Mouse (Mus musculus) forebrain, embryonic 15.5 days (tissue): ENCODE measurements at regions not wholly inside any gene's neighbourhood (a gene's known extent, or its start where the extent isn't known, plus 50 kb on each side); places are given as distances from the start of the nearest gene placed in this dataset.

Experiments
- ATAC-seq: fragments of 200-750 bp; cut with Nextera tagmentation; replicated peaks from 2 replicates; pipeline ENCODE4 v1.8.0; 2017; ENCODE audit warnings: mild to moderate bottlenecking, moderate TSS enrichment, moderate library complexity
- H3K27ac ChIP-seq: fragments of 300-500 bp; sonication (generic); replicated peaks from 2 replicates; pipeline ENCODE4 v1.5.1; 2015; ENCODE audit warnings: mild to moderate bottlenecking, inconsistent platforms
- H3K27me3 ChIP-seq: fragments of 300-500 bp; sonication (generic); 2 replicates; pipeline ENCODE4 v1.6.1; 2015; ENCODE audit warnings: inconsistent platforms
- H3K36me3 ChIP-seq: fragments of 300-500 bp; sonication (generic); 2 replicates; pipeline ENCODE4 v1.6.1; 2015; ENCODE audit warnings: mild to moderate bottlenecking, inconsistent platforms
- H3K4me1 ChIP-seq: fragments of 300-500 bp; sonication (generic); 2 replicates; pipeline ENCODE4 v1.6.1; 2015; ENCODE audit warnings: inconsistent platforms
- H3K4me2 ChIP-seq: fragments of 300-500 bp; sonication (generic); replicated peaks from 2 replicates; pipeline ENCODE4 v1.6.1; 2015; ENCODE audit warnings: mild to moderate bottlenecking, inconsistent platforms
- H3K4me3 ChIP-seq: fragments of 300-500 bp; sonication (generic); 2 replicates; pipeline ENCODE4 v1.5.1; 2015; ENCODE audit warnings: mild to moderate bottlenecking, inconsistent platforms
- H3K9ac ChIP-seq: fragments of 300-500 bp; sonication (generic); replicated peaks from 2 replicates; pipeline ENCODE4 v1.6.1; 2015; ENCODE audit warnings: mild to moderate bottlenecking, inconsistent platforms
- H3K9me3 ChIP-seq: fragments of 300-500 bp; sonication (generic); 2 replicates; pipeline ENCODE4 v1.6.1; 2016; ENCODE audit warnings: inconsistent platforms
- WGBS: fragments of 180-500 bp; shearing (Covaris S2); methylation state at CpG from one replicate; pipeline ENCODE4 v1.1.7; 2015; ENCODE audit warnings: mixed read lengths; 5-methylcytosine and 5-hydroxymethylcytosine counted together

DNA sequence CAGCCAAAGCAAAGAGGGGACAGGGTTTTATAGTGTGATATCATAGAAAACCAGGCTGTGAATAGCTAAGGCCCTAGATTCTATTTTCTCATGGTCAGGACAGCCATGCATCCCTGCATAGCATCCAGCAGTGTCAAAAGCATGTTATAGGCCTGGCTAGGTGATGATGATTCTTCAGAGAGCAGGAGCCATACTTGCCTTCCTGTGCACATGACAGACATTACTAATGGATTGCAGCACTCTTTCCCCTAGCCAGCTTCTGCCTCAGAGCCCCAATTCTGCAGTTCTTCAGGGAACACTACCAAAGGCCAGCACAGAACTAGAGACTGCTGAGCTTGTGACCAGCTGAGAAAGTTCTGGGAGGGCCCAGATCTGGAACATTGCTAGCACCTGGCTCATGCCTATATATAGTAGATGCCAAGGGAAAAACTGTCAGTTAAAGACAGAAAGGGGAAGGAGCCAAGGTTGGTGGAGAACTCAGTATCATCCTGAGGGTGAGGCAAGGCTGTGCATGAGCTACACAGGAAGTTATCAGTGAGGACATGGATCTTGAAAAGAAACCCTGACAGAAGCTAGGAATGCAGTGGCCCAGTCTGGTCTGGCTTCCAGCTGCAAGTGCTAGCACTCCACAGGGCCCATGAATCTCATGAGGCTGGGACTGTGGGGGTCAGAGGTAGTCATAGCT is 95.6 kb downstream of the 1810010D01Rik start:
- Histone ChIP-seq H3K27ac (no peak overlapping the region), H3K9me3 (no peaks in the 10 kb centered on the region), H3K4me1 (peaks cover 8% of the 10 kb centered on the region; the same call in 1 of the 2 replicates), H3K9ac (no peak overlapping the region), H3K27me3 (no peaks in the 10 kb centered on the region), H3K36me3 (no peaks in the 10 kb centered on the region), H3K4me3 (no peak overlapping the region), H3K4me2 (no peak overlapping the region)
- no peak for ATAC-seq

- Histone ChIP-seq H3K4me2 (no peak overlapping the region; the same call in 1 of the 2 replicates), H3K4me1 (peaks cover 8% of the 10 kb centered on the region; the same call in 1 of the 2 replicates), H3K27me3 (no peaks in the 10 kb centered on the region), H3K9ac (no peak overlapping the region), H3K4me3 (no peak overlapping the region), H3K36me3 (no peaks in the 10 kb centered on the region), H3K9me3 (no peaks in the 10 kb centered on the region), H3K27ac (peak overlapping the region; percentile 46)
- 42% methylated on average over 20 of the region's 20 CpGs for WGBS
- ATAC-seq, result peak; percentile 41; the same call in 1 of the 2 replicates
Observed at GRCm38 (mm10) chr7:145111252-145112131, 96.4 kb downstream of the 1810010D01Rik start.

GRCm38 (mm10) chr7:145110657-145111251 is 97.2 kb downstream of the 1810010D01Rik start:
- Histone ChIP-seq H3K9me3 (no peaks in the 10 kb centered on the region), H3K4me3 (no peak overlapping the region), H3K4me1 (peaks cover 8% of the 10 kb centered on the region; the same call in 1 of the 2 replicates), H3K9ac (no peak overlapping the region), H3K27ac (peak overlapping the region; percentile 46), H3K27me3 (no peaks in the 10 kb centered on the region), H3K4me2 (no peak overlapping the region), H3K36me3 (no peaks in the 10 kb centered on the region)
- ATAC-seq, result no peak
- 56% methylated on average over 10 of the region's 10 CpGs for WGBS

- H3K9me3 ChIP-seq, result no peaks in the 10 kb centered on the region
- no peak overlapping the region for H3K4me2 ChIP-seq
- H3K4me3 ChIP-seq, result no peak overlapping the region
- ATAC-seq, result no peak
- H3K27ac ChIP-seq, result no peak overlapping the region
- WGBS, result 84% methylated on average over 3 of the region's 3 CpGs
- no peaks in the 10 kb centered on the region for H3K27me3 ChIP-seq
- no peak overlapping the region for H3K9ac ChIP-seq
- H3K4me1 ChIP-seq, result peaks cover 8% of the 10 kb centered on the region; the same call in 1 of the 2 replicates
- H3K36me3 ChIP-seq, result no peaks in the 10 kb centered on the region
Observed at GRCm38 (mm10) chr7:145110028-145110427, 97.9 kb downstream of the 1810010D01Rik start.

DNA sequence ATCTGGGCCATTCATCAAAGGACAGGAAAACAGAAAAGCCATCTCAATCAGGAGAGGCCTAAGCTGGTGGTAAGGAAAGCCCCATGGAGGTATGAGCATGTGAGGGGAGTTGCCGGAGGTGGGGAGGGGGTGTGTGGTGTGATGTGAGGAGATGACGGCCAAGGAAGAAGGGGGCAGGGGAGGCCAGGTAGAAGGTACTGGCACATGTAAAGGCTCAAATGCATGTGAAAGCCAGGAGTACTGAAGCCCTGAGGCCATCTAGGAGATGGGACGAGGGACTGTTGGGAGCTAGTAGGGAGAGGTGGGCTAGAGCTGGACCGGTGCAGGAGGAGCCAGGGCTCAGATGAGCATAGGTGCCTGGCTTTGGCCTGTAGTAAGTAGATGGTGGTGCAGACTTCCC is 98.4 kb downstream of the 1810010D01Rik start:
- no peaks in the 10 kb centered on the region for H3K9me3 ChIP-seq
- H3K27me3 ChIP-seq, result no peaks in the 10 kb centered on the region
- no peak overlapping the region for H3K4me3 ChIP-seq
- 92% methylated on average over 4 of the region's 4 CpGs for WGBS
- peaks cover 8% of the 10 kb centered on the region; the same call in 1 of the 2 replicates for H3K4me1 ChIP-seq
- no peaks in the 10 kb centered on the region for H3K36me3 ChIP-seq
- no peak overlapping the region for H3K9ac ChIP-seq
- H3K4me2 ChIP-seq, result no peak overlapping the region
- no peak overlapping the region for H3K27ac ChIP-seq
- ATAC-seq, result no peak

DNA sequence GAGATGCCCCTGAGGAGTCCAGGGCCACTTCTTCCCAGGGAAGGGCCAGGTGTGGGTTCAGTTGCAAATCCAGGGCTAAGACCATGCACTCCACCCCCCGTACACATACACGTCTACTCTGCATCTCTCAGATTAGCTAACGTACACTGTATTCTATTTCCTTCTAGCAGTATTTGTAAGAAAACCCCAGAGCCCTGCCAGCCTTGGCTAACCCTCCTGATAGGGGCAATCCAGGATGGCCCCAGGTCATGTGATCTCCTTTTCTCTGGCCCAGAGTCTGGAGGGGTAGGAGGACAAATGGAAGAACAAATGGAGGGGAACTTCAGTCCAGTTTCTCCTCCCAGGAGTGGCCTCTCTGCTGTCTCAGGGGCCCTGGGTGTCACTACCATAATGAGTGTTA is 98.9 kb downstream of the 1810010D01Rik start:
- no peaks in the 10 kb centered on the region for H3K36me3 ChIP-seq
- H3K4me2 ChIP-seq, result no peak overlapping the region
- no peak overlapping the region for H3K4me3 ChIP-seq
- ATAC-seq, result no peak
- 89% methylated on average over 3 of the region's 3 CpGs for WGBS
- no peaks in the 10 kb centered on the region for H3K9me3 ChIP-seq
- H3K4me1 ChIP-seq, result peaks cover 8% of the 10 kb centered on the region; the same call in 1 of the 2 replicates
- H3K27me3 ChIP-seq, result no peaks in the 10 kb centered on the region
- no peak overlapping the region for H3K9ac ChIP-seq
- H3K27ac ChIP-seq, result no peak overlapping the region

DNA sequence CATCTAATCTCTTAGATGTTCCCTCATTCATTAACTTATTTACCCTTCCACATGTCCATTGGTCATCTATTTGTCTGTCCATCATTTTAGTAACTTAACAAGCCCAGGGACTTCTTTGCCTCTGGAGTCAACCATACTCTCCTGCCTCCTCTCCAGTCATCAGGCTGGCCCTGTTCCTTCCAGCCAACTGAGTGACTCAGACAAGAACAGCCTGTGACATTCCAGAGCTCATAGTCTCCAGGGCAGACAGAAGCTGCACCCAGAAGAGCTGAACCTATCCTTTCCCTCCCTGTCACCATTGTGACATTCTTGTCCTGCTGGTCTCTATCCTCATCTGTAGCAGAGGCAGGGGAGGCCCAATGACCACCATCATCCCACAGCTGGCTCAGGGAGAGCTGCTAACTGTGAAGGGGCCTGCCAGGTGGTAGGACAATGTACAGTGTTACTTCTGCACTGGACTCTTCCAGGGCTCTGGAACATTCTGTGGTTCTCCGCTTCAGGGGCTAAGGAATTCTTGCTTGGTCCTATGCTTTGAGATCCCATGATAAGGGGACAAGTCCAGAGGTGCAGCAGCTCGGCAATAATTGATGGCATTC is 100.2 kb downstream of the 1810010D01Rik start:
- Histone ChIP-seq H3K27me3 (no peaks in the 10 kb centered on the region), H3K27ac (no peak overlapping the region), H3K9me3 (no peaks in the 10 kb centered on the region), H3K4me3 (no peak overlapping the region), H3K36me3 (no peaks in the 10 kb centered on the region), H3K9ac (no peak overlapping the region), H3K4me2 (no peak overlapping the region), H3K4me1 (peaks cover 8% of the 10 kb centered on the region; the same call in 1 of the 2 replicates)
- no peak for ATAC-seq
- 91% methylated on average over 2 of the region's 2 CpGs for WGBS

GRCm38 (mm10) chr7:145106494-145106849 is 101.4 kb downstream of the 1810010D01Rik start:
- H3K4me1 ChIP-seq, result peaks cover 8% of the 10 kb centered on the region
- no peak for ATAC-seq
- WGBS, result 76% methylated on average over 4 of the region's 4 CpGs
- H3K9ac ChIP-seq, result no peak overlapping the region
- H3K4me3 ChIP-seq, result no peak overlapping the region
- H3K27ac ChIP-seq, result no peak overlapping the region
- H3K4me2 ChIP-seq, result no peak overlapping the region
- no peaks in the 10 kb centered on the region for H3K36me3 ChIP-seq
- no peaks in the 10 kb centered on the region for H3K27me3 ChIP-seq
- no peaks in the 10 kb centered on the region for H3K9me3 ChIP-seq

DNA sequence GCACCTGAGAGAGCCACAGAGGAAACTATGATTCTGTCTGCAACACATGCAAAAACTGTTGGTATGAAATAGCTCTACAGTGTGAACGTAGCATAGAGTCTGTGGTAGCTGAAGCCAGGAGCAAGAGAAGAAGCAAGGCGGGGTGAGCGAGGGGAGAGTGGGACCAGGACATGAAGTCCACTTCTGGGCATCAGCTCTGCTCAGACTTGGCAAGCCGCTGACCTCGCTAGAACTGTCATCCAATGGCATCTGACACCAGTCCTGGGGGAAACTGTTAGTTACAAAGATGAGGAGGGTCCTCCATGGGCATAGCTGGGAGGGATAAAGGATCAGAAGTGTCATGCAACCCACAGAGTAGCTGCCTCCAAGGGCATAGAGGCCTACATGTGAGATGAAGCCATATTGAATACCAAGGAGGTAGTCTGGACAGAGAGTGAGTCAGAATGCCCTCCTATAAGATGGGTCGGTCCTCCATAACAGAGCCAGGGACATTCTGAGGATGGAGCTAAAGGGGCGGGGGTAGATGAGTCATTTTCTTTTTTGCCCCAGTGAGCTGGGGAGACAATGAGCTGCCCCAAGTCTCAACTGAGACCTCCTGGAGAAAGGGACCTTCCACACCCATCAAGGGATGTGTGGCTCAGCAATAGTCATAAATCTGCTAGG is 102.0 kb downstream of the 1810010D01Rik start:
- no peak overlapping the region for H3K27ac ChIP-seq
- H3K9ac ChIP-seq, result no peak overlapping the region
- H3K27me3 ChIP-seq, result no peaks in the 10 kb centered on the region
- 91% methylated on average over 7 of the region's 7 CpGs for WGBS
- ATAC-seq, result no peak
- no peak overlapping the region for H3K4me3 ChIP-seq
- no peaks in the 10 kb centered on the region for H3K9me3 ChIP-seq
- H3K36me3 ChIP-seq, result no peaks in the 10 kb centered on the region
- peaks cover 4% of the 10 kb centered on the region; the same call in 1 of the 2 replicates for H3K4me1 ChIP-seq
- H3K4me2 ChIP-seq, result no peak overlapping the region

DNA sequence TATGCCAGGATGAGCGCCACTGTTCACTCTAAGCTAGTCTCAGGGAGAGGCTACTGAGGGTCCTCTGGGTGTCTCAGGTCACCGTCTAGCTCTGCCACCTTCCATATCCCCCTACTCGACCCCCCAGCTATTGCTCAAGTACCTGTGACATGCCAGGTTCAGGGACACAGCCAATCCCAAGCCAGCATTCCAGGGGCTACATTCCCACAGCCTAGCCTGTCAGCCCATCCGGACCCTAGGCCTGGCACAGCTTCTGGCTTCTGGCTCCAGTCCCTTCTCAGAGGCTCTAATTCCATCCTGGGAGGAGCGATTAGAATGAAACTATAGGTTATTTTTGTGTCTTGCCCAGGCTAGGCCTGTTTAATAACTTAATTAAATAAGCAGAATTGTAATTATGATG is 105.2 kb downstream of the 1810010D01Rik start:
- ATAC-seq, result no peak
- H3K27me3 ChIP-seq, result no peaks in the 10 kb centered on the region
- H3K36me3 ChIP-seq, result no peaks in the 10 kb centered on the region
- WGBS, result 57% methylated on average over 5 of the region's 5 CpGs
- no peak overlapping the region for H3K4me3 ChIP-seq
- peaks cover 4% of the 10 kb centered on the region; the same call in 1 of the 2 replicates for H3K4me1 ChIP-seq
- H3K9me3 ChIP-seq, result no peaks in the 10 kb centered on the region
- H3K9ac ChIP-seq, result no peak overlapping the region
- no peak overlapping the region for H3K4me2 ChIP-seq
- no peak overlapping the region for H3K27ac ChIP-seq

GRCm38 (mm10) chr7:145102216-145102615 is 105.7 kb downstream of the 1810010D01Rik start:
- Histone ChIP-seq H3K27me3 (no peaks in the 10 kb centered on the region), H3K4me2 (no peak overlapping the region), H3K4me3 (no peak overlapping the region), H3K27ac (no peak overlapping the region), H3K9ac (no peak overlapping the region), H3K36me3 (no peaks in the 10 kb centered on the region), H3K4me1 (peaks cover 4% of the 10 kb centered on the region; the same call in 1 of the 2 replicates), H3K9me3 (no peaks in the 10 kb centered on the region)
- no peak for ATAC-seq
- WGBS, result 53% methylated on average over 6 of the region's 6 CpGs
